Mouse (Mus musculus): ENCODE results near the gene Gnaq.

- TF ChIP-seq GATA1 (IDR thresholded peaks at IDR 0.05; ENCODE audit: low read length) (no peak), TAL1 (IDR thresholded peaks at IDR 0.05; ENCODE audit: low read length) (no peak)
Measured at GRCm38 (mm10) chr19:16093616-16094015, 39.0 kb upstream of the Gnaq start.

Measured in erythroblast, embryonic 14.5 days (primary cell).